Comparison of ENCODE assay signal across 9 mouse cellular contexts in genomic region chr11:53479171-53479782, GRCm38 (mm10). TPM values are rescaled to one million over a fixed set of nuclear protein-coding genes. Genes with fewer than 3 reads are reported as not detected.
DNase-seq lines count a peak whose midpoint lies in the region; ATAC-seq lines count a peak whose summit lies in the region.
"Had no signal": no experiment of that assay in that cellular context is flagged by ENCODE, and none has a peak within 500 bp of the region (broad histone marks: within the 10 kb centered on the region; RNA-seq: fewer than 3 reads in every experiment).

No protein-coding gene starts in this region.

- peak; percentile 50 for DNase-seq in cerebellum, adult 11 months
- no peak for DNase-seq in cerebellum, postnatal 4 days (ENCODE audit: low spot score in 2 of 2)
- DNase-seq in spleen, adult 12 weeks (ENCODE audit: low spot score), result peak; percentile 27
- DNase-seq in spleen, adult 18-20 months, result no peak
- no peak for DNase-seq in left cerebral cortex, adult 9 months (ENCODE audit: low spot score in 2 of 2)

- WGBS in hindbrain, embryonic 16.5 days, result 1% methylated on average over 62 of the region's 62 CpGs
- WGBS in midbrain, embryonic 12.5 days, result 2% methylated on average over 60 of the region's 62 CpGs

- H3K9me3 ChIP-seq in hindbrain, embryonic 16.5 days (ENCODE audit: control insufficient read depth, low read length), result no peaks in the 10 kb centered on the region
- H3K9me3 ChIP-seq in midbrain, embryonic 12.5 days, result peaks cover 4% of the 10 kb centered on the region; the same call in 1 of the 2 replicates

- peaks cover 40% of the 10 kb centered on the region for H3K27me3 ChIP-seq in hindbrain, embryonic 16.5 days (replicated peaks; ENCODE audit: control insufficient read depth, insufficient read depth, low read length)
- H3K27me3 ChIP-seq in midbrain, embryonic 12.5 days, result peaks cover 87% of the 10 kb centered on the region

- no peaks in the 10 kb centered on the region for H3K36me3 ChIP-seq in hindbrain, embryonic 16.5 days (ENCODE audit: control insufficient read depth, insufficient read depth, low read length)
- H3K36me3 ChIP-seq in midbrain, embryonic 12.5 days, result no peaks in the 10 kb centered on the region

- peak overlapping the region; percentile 85 for H3K4me2 ChIP-seq in hindbrain, embryonic 16.5 days (ENCODE audit: low read length)
- peak overlapping the region; percentile 59 for H3K4me2 ChIP-seq in midbrain, embryonic 12.5 days (replicated peaks)

- peaks cover 15% of the 10 kb centered on the region for H3K4me1 ChIP-seq in hindbrain, embryonic 16.5 days (ENCODE audit: control insufficient read depth, insufficient read depth, low read depth, low read length)
- peaks cover 30% of the 10 kb centered on the region for H3K4me1 ChIP-seq in midbrain, embryonic 12.5 days

- peak; percentile 57 for ATAC-seq in hindbrain, embryonic 16.5 days
- ATAC-seq in midbrain, embryonic 12.5 days (ENCODE audit: low FRiP score, low read depth), result peak; percentile 49; the same call in 1 of the 2 replicates
- no peak for ATAC-seq in CD4-positive, CD25-positive, alpha-beta regulatory T cell, adult 4 months

- H3K4me3 ChIP-seq in hindbrain, embryonic 16.5 days (ENCODE audit: low read length), result peak overlapping the region; percentile 58
- peak overlapping the region; percentile 43 for H3K4me3 ChIP-seq in midbrain, embryonic 12.5 days

- H3K27ac ChIP-seq in hindbrain, embryonic 16.5 days (ENCODE audit: low read depth, low read length), result no peak overlapping the region
- H3K27ac ChIP-seq in midbrain, embryonic 12.5 days (replicated peaks), result no peak overlapping the region

- H3K9ac ChIP-seq in hindbrain, embryonic 16.5 days (ENCODE audit: low read depth, low read length), result peak overlapping the region; percentile 54
- peak overlapping the region; percentile 28; the same call in 1 of the 2 replicates for H3K9ac ChIP-seq in midbrain, embryonic 12.5 days (replicated peaks)

RNA-seq across cellular contexts. Expression of gene Gm9945, which starts 0.7 kb away (rescaled TPM):
- polyA plus RNA-seq in hindbrain, embryonic 16.5 days (2015; fragmentation: Nextera tagmentation; extraction: Ambion mirVana), result 0.34 TPM in 1 of 2 replicates, not detected in the other
- polyA plus RNA-seq in midbrain, embryonic 12.5 days (2016; fragmentation: Nextera tagmentation; extraction: Ambion mirVana), result not detected in 2 replicates
- not detected for polyA plus RNA-seq in CD4-positive, CD25-positive, alpha-beta regulatory T cell, adult 4 months (2017; shearing (Covaris generic))
- polyA plus RNA-seq: C2C12 had no signal

RNA-seq across cellular contexts. Expression of gene Sowaha, which starts 0.8 kb away (rescaled TPM):
- 1.5 TPM in 2 replicates for polyA plus RNA-seq in hindbrain, embryonic 16.5 days (2015; fragmentation: Nextera tagmentation; extraction: Ambion mirVana)
- 0.39 and 0.77 TPM in 2 replicates for polyA plus RNA-seq in midbrain, embryonic 12.5 days (2016; fragmentation: Nextera tagmentation; extraction: Ambion mirVana)
- not detected for polyA plus RNA-seq in CD4-positive, CD25-positive, alpha-beta regulatory T cell, adult 4 months (2017; shearing (Covaris generic))
- polyA plus RNA-seq: C2C12 had no signal

RNA-seq across cellular contexts. Expression of gene Gm9837, which starts 9.0 kb away (rescaled TPM):
- not detected in 2 replicates for polyA plus RNA-seq in hindbrain, embryonic 16.5 days (2015; fragmentation: Nextera tagmentation; extraction: Ambion mirVana)
- polyA plus RNA-seq in midbrain, embryonic 12.5 days (2016; fragmentation: Nextera tagmentation; extraction: Ambion mirVana), result not detected in 2 replicates
- polyA plus RNA-seq in CD4-positive, CD25-positive, alpha-beta regulatory T cell, adult 4 months (2017; shearing (Covaris generic)), result not detected
- polyA plus RNA-seq: C2C12 had no signal

RNA-seq across cellular contexts. Expression of gene Shroom1, which starts 22.3 kb away (rescaled TPM):
- polyA plus RNA-seq in hindbrain, embryonic 16.5 days (2015; fragmentation: Nextera tagmentation; extraction: Ambion mirVana), result 3.2 and 3.6 TPM in 2 replicates
- polyA plus RNA-seq in midbrain, embryonic 12.5 days (2016; fragmentation: Nextera tagmentation; extraction: Ambion mirVana), result 1.8 and 2.4 TPM in 2 replicates
- polyA plus RNA-seq in CD4-positive, CD25-positive, alpha-beta regulatory T cell, adult 4 months (2017; shearing (Covaris generic)), result not detected

RNA-seq across cellular contexts. Expression of gene Gm10447, which starts 22.4 kb away (rescaled TPM):
- not detected in 2 replicates for polyA plus RNA-seq in hindbrain, embryonic 16.5 days (2015; fragmentation: Nextera tagmentation; extraction: Ambion mirVana)
- not detected in 2 replicates for polyA plus RNA-seq in midbrain, embryonic 12.5 days (2016; fragmentation: Nextera tagmentation; extraction: Ambion mirVana)
- polyA plus RNA-seq in CD4-positive, CD25-positive, alpha-beta regulatory T cell, adult 4 months (2017; shearing (Covaris generic)), result not detected
- polyA plus RNA-seq: C2C12 had no signal

Comparison
In these comparisons a context has a peak if more than half of its experiments do, and no peak if none do; other contexts are left out.
1. DNase-seq: peak in cerebellum, adult 11 months (single experiment) and spleen, adult 12 weeks (single experiment); none in cerebellum, postnatal 4 days (0 of 2), spleen, adult 18-20 months (0 of 2) and left cerebral cortex, adult 9 months (0 of 2).